ENCODE assay signal across 23 mouse cellular contexts in the genomic region with DNA sequence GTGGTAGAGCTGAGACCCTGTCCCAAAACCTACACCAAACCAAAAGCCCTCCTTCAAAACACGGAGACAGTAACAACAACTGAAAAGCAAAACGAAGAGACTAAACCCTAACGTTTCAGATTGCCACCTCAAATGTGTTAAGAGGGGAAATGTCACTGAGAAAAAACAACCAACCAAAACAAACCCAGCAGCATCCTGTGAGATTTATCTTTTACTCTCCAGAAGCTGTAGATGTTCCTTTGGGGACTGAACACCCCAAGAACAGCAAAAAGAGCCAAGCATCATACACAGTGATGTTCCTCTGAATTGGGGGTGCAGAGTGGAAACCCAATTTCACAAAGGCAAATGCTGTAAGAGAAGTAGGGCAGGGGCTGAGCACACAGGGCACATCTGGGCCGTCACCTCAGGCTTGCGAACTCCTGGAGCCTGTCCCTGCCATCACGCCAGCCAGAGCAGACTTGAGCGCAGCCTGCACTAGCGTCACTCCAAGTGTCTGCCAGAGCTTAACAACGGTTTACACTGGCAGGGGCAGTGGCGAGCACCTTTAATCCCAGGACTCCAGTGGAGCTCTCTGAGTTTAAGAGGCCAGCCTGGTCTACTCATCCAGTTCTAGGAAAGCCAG. TPM values are rescaled to one million over a fixed set of nuclear protein-coding genes. Genes with fewer than 3 reads are reported as not detected.
A peak's percentile ranks its signal among the peaks of the same experiment; 100 is the strongest.
DNase-seq lines count a peak whose midpoint lies in the region; ATAC-seq and TF ChIP-seq lines count a peak whose summit lies in the region.
"Had no signal": no experiment of that assay in that cellular context is flagged by ENCODE, and none has a peak within 500 bp of the region (broad histone marks: within the 10 kb centered on the region; RNA-seq: fewer than 3 reads in every experiment).

No protein-coding gene starts in this region.

- no peak overlapping the region for H3K4me3 ChIP-seq in thymus, adult 2 months (ENCODE audit: control insufficient read depth, insufficient read depth, low read length)
- no peak overlapping the region for H3K4me3 ChIP-seq in small intestine, adult 2 months (ENCODE audit: low read depth, low read length)
- no peak overlapping the region for H3K4me3 ChIP-seq in cerebellum, adult 2 months (replicated peaks; ENCODE audit: insufficient read depth, low read depth, low read length)
- H3K4me3 ChIP-seq: embryonic facial prominence, embryonic 10.5 days; embryonic facial prominence, embryonic 15.5 days; forebrain, embryonic 12.5 days; hindbrain, embryonic 13.5 days; lung, embryonic 15.5 days; midbrain, embryonic 12.5 days; myocyte; neural tube, embryonic 13.5 days; stomach, embryonic 15.5 days had no signal

- H3K27me3 ChIP-seq in thymus, adult 2 months (ENCODE audit: control insufficient read depth, insufficient read depth, low read length) = no peaks in the 10 kb centered on the region
- no peaks in the 10 kb centered on the region for H3K27me3 ChIP-seq in small intestine, adult 2 months (ENCODE audit: control insufficient read depth, insufficient read depth, low read length)
- no peaks in the 10 kb centered on the region for H3K27me3 ChIP-seq in cerebellum, adult 2 months (ENCODE audit: control insufficient read depth, insufficient read depth, low read length)
- H3K27me3 ChIP-seq: CH12.LX; embryonic facial prominence, embryonic 15.5 days; forebrain, embryonic 12.5 days; hindbrain, embryonic 13.5 days; lung, embryonic 15.5 days; midbrain, embryonic 12.5 days; neural tube, embryonic 13.5 days; stomach, embryonic 15.5 days had no signal

- WGBS in thymus, adult 2 months = 88% methylated on average over 10 of the region's 10 CpGs
- 84% methylated on average over 10 of the region's 10 CpGs for WGBS in small intestine, adult 2 months
- WGBS in cerebellum, adult 2 months = 85% methylated on average over 10 of the region's 10 CpGs

- intact Hi-C loops in gastrocnemius, postnatal 14 days (cut with DNase I; ENCODE audit: low total_unique reads) = no loop called here

- peak; percentile 23 for ATAC-seq in activated CD4-positive, CD25-positive, alpha-beta regulatory T cell, adult 4 months

- peaks cover 27% of the 10 kb centered on the region for H3K36me3 ChIP-seq in thymus, adult 2 months (ENCODE audit: control insufficient read depth, insufficient read depth, low read length)
- H3K36me3 ChIP-seq in small intestine, adult 2 months (ENCODE audit: control insufficient read depth, insufficient read depth, low read length) = peaks cover 59% of the 10 kb centered on the region

- H3K27ac ChIP-seq in thymus, adult 2 months (ENCODE audit: control insufficient read depth, insufficient read depth, low read length) = peak overlapping the region; percentile 57
- H3K27ac ChIP-seq in small intestine, adult 2 months (ENCODE audit: insufficient read depth, low read depth, low read length) = peak overlapping the region; percentile 52
- H3K27ac ChIP-seq in cerebellum, adult 2 months (ENCODE audit: insufficient read depth, low read length) = no peak overlapping the region
- H3K27ac ChIP-seq: embryonic facial prominence, embryonic 10.5 days; embryonic facial prominence, embryonic 15.5 days; forebrain, embryonic 12.5 days; hindbrain, embryonic 13.5 days; lung, embryonic 15.5 days; midbrain, embryonic 12.5 days; neural tube, embryonic 13.5 days; stomach, embryonic 15.5 days had no signal

- peak; percentile 37 for DNase-seq in gastrocnemius, postnatal 25 days
- no peak for DNase-seq in gastrocnemius, postnatal 14 days
- no peak for DNase-seq in thymus, adult 2 months
- no peak for DNase-seq in thymus, postnatal 10 days (ENCODE audit: low spot score in 2 of 2)
- DNase-seq in cerebellum, adult 2 months = no peak
- DNase-seq: cerebellum, adult 18-20 months; cerebellum, postnatal 14 days; heart, postnatal 4 days; kidney, postnatal 14 days; liver; right cerebral cortex, postnatal 4 days had no signal

- no peak for TF ChIP-seq POLR2A in thymus, adult 2 months (IDR thresholded peaks at IDR 0.05; ENCODE audit: control insufficient read depth, extremely low read depth, insufficient read depth, low read length, poor library complexity)
- no peak for TF ChIP-seq POLR2A in small intestine, adult 2 months (IDR thresholded peaks at IDR 0.05; ENCODE audit: low read depth, low read length)
- no peak for TF ChIP-seq POLR2A in cerebellum, adult 2 months (IDR thresholded peaks at IDR 0.05; ENCODE audit: borderline replicate concordance, insufficient read depth, low read length)

- TF ChIP-seq CTCF in thymus, adult 2 months (IDR thresholded peaks at IDR 0.05; ENCODE audit: borderline replicate concordance, control insufficient read depth, extremely low read depth, insufficient read depth, low read length, poor library complexity) = no peak
- no peak for TF ChIP-seq CTCF in small intestine, adult 2 months (IDR thresholded peaks at IDR 0.05; ENCODE audit: extremely low read depth, insufficient read length, insufficient replicate concordance, low read depth, low read length)
- TF ChIP-seq CTCF in cerebellum, adult 2 months (IDR thresholded peaks at IDR 0.05; ENCODE audit: borderline replicate concordance, insufficient read depth, low read depth, low read length) = no peak

- H3K4me1 ChIP-seq in thymus, adult 2 months (replicated peaks; ENCODE audit: control insufficient read depth, insufficient read depth, low read length) = peaks cover 15% of the 10 kb centered on the region
- H3K4me1 ChIP-seq in small intestine, adult 2 months (ENCODE audit: control insufficient read depth, insufficient read depth, insufficient read length, low read length) = peaks cover 14% of the 10 kb centered on the region
- H3K4me1 ChIP-seq in cerebellum, adult 2 months (ENCODE audit: control insufficient read depth, insufficient read depth, low read length) = peaks cover 6% of the 10 kb centered on the region; the same call in 1 of the 2 replicates
- H3K4me1 ChIP-seq: embryonic facial prominence, embryonic 10.5 days; embryonic facial prominence, embryonic 15.5 days; forebrain, embryonic 12.5 days; hindbrain, embryonic 13.5 days; lung, embryonic 15.5 days; midbrain, embryonic 12.5 days; neural tube, embryonic 13.5 days; stomach, embryonic 15.5 days had no signal

RNA-seq across cellular contexts. Expression of a gene that starts 17.8 kb away (rescaled TPM):
- 10 to 100 TPM; 30.0 to 32.3 TPM for total RNA-seq in gastrocnemius, postnatal 25 days (2021)
- total RNA-seq in gastrocnemius, postnatal 14 days (2021) = 10 to 100 TPM; 23.3 to 31.2 TPM
- 66.7 and 70.0 TPM in 2 replicates for polyA plus RNA-seq in thymus, adult 2 months (2012; rRNA removed)
- polyA plus RNA-seq in activated CD4-positive, CD25-positive, alpha-beta regulatory T cell, adult 4 months (2017; shearing (Covaris generic)) = 10 to 100 TPM; 50.1 to 73.2 TPM
- polyA plus RNA-seq in small intestine, adult 2 months (2012; rRNA removed) = 8.5 and 19.6 TPM in 2 replicates
- polyA plus RNA-seq in cerebellum, adult 2 months (2012; rRNA removed) = 89.8 and 93.9 TPM in 2 replicates

RNA-seq across cellular contexts. Expression of a gene that starts 23.9 kb away (rescaled TPM):
- 10 to 100 TPM; 11.9 to 12.8 TPM for total RNA-seq in gastrocnemius, postnatal 25 days (2021)
- total RNA-seq in gastrocnemius, postnatal 14 days (2021) = 1 to 10 TPM; 9.8 TPM
- 28.8 and 34.6 TPM in 2 replicates for polyA plus RNA-seq in thymus, adult 2 months (2012; rRNA removed)
- polyA plus RNA-seq in activated CD4-positive, CD25-positive, alpha-beta regulatory T cell, adult 4 months (2017; shearing (Covaris generic)) = 10 to 100 TPM; 15.6 to 15.8 TPM
- 10.8 and 11.5 TPM in 2 replicates for polyA plus RNA-seq in small intestine, adult 2 months (2012; rRNA removed)
- 33.6 and 33.8 TPM in 2 replicates for polyA plus RNA-seq in cerebellum, adult 2 months (2012; rRNA removed)
